Mouse (Mus musculus): ENCODE measurements at regions not wholly inside any gene's neighbourhood (a gene's known extent, or its start where the extent isn't known, plus 50 kb on each side); places are given as distances from the start of the nearest gene placed in this dataset.

GRCm38 (mm10) chr3:29875768-29876167 lies 672.0 kb downstream of the Mecom start:
- TF ChIP-seq CTCF (conservative IDR thresholded peaks at IDR 0.05 in 1 of 2, IDR thresholded peaks at IDR 0.05 in 1 of 2; ENCODE audit: low read depth in 2 of 2, low read length in 2 of 2) (no peak), MEF2A (IDR thresholded peaks at IDR 0.05; ENCODE audit: borderline replicate concordance, low read depth, low read length) (no peak), JUND (conservative IDR thresholded peaks at IDR 0.05; ENCODE audit: low read depth, low read length) (no peak), MXI1 (IDR thresholded peaks at IDR 0.05; ENCODE audit: low read depth, low read length) (no peak), CHD2 (IDR thresholded peaks at IDR 0.05; ENCODE audit: low read length) (no peak), POLR2A (IDR thresholded peaks at IDR 0.05; ENCODE audit: low read depth, low read length) (no peak)

Measured in CH12.LX (cell line).